Mouse (Mus musculus) testis, adult 2 months (tissue): ENCODE results near the gene Cbx8.

Experiments used
- CTCF ChIP-seq: fragments of 200-500 bp; IDR thresholded peaks from 2 replicates; pipeline ENCODE4 v1.5.1; 2012; ENCODE audit warnings: low read depth, mild to moderate bottlenecking, inconsistent platforms, low read length, moderate library complexity; ENCODE audit not compliant: control insufficient read depth, insufficient read depth, insufficient replicate concordance
- POLR2A ChIP-seq: fragments of 200-500 bp; IDR thresholded peaks from 2 replicates; pipeline ENCODE4 v1.6.1; 2012; ENCODE audit warnings: low read depth, mild to moderate bottlenecking, inconsistent platforms, low read length, moderate library complexity; ENCODE audit not compliant: control insufficient read depth

DNA sequence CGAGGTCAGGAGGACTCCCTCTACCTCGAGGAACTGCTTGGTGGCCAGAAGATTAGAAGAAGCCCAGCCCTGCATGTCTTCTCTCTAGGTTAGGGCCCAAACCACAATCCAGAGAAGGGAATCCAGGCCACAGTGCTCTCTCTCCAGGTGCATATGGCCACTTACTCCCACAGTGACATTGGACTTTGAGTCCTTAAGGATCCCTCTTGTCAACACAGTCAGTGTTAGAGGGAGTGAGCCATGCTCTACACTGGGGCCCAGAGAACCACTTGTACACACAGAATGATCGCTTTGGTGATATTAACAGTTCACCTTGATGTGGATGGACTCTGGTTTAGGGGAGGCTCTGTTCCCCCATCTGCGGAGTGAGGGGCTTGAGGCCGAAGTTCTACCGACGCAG is 31.5 kb upstream of the Cbx8 start:
- TF ChIP-seq CTCF (no peak), POLR2A (no peak)
